8 mouse cellular contexts compared by ENCODE assay signal in the genomic region with DNA sequence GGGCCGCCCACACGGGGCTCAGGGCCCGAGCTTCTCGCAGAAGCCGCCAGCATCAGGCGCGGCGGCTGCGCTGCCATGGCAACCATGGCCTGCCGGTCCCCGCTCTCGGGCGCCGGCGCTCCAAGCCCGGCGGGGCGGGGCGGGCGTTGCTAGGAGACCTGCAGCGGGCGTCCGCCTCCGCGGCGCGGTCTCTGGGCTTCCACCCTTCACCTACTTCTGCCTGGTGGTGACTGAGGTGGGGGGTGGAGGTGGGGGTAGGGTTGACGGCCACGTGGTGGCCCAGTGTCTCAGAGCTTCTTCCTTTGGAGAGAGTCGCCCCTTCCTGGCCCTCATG.
DNase-seq lines count a peak whose midpoint lies in the region; ATAC-seq lines count a peak whose summit lies in the region.

No protein-coding gene starts in this region.

- no peaks in the 10 kb centered on the region for H3K27me3 ChIP-seq in hindbrain, embryonic 14.5 days (ENCODE audit: control insufficient read depth, insufficient read depth, low read length)

- ATAC-seq in hindbrain, embryonic 14.5 days (ENCODE audit: low FRiP score) = peak; percentile 95

- H3K27ac ChIP-seq in hindbrain, embryonic 14.5 days = peak overlapping the region; percentile 85

- DNase-seq in Muller cell, postnatal 12 days (ENCODE audit: inconsistent ontology term) = peak; percentile 93
- DNase-seq in cerebellum, adult 18-20 months = peak; percentile 86 to 91
- peak; percentile 82 for DNase-seq in forelimb bud, embryonic 11.5 days (ENCODE audit: low read depth, low spot score)
- DNase-seq in hindbrain, embryonic 14.5 days (ENCODE audit: low spot score) = peak; percentile 93
- peak; percentile 92 to 95 for DNase-seq in layer of hippocampus, postnatal 36 days
- DNase-seq in lung, postnatal 14 days = peak; percentile 88
- DNase-seq in ovary, postnatal 14 days (ENCODE audit: low spot score) = peak; percentile 75
- DNase-seq in thymus, postnatal 10 days (ENCODE audit: low spot score in 2 of 2) = peak; percentile 90 to 92

- peak overlapping the region; percentile 57 for H3K4me2 ChIP-seq in hindbrain, embryonic 14.5 days (replicated peaks)

- H3K4me1 ChIP-seq in hindbrain, embryonic 14.5 days (replicated peaks; ENCODE audit: control insufficient read depth, insufficient read depth, low read length) = peaks cover 6% of the 10 kb centered on the region; the same call in 1 of the 2 replicates

- H3K36me3 ChIP-seq in hindbrain, embryonic 14.5 days (replicated peaks; ENCODE audit: control insufficient read depth, insufficient read depth) = no peaks in the 10 kb centered on the region

- peak overlapping the region; percentile 61 for H3K9ac ChIP-seq in hindbrain, embryonic 14.5 days

- peak overlapping the region; percentile 58 for H3K4me3 ChIP-seq in hindbrain, embryonic 14.5 days (replicated peaks; ENCODE audit: low read length)

- under 1% methylated on average over 28 of the region's 30 CpGs for WGBS in hindbrain, embryonic 14.5 days

- H3K9me3 ChIP-seq in hindbrain, embryonic 14.5 days (ENCODE audit: control insufficient read depth, low read length) = no peaks in the 10 kb centered on the region

Comparison
In these comparisons a context has a peak if more than half of its experiments do, and no peak if none do; other contexts are left out.
1. Peak in every context shown above with its lines: DNase-seq, ATAC-seq, H3K4me3 ChIP-seq and H3K27ac ChIP-seq.